Mouse (Mus musculus): ENCODE results near the gene Naxd. TPM values are rescaled to one million over a fixed set of nuclear protein-coding genes. Genes with fewer than 3 reads are reported as not detected.
A peak's percentile ranks its signal among the peaks of the same experiment; 100 is the strongest.

The Naxd gene
- total RNA-seq (2012; rRNA removed) (57.1 and 59.8 TPM in 2 replicates), total RNA-seq (2014; rRNA removed) (39.7 and 40.4 TPM in 2 replicates), polyA plus RNA-seq (2012; ENCODE audit: insufficient read length, low read depth) (50.1 and 52.8 TPM in 2 replicates)

GRCm38 (mm10) chr8:11497017-11497990 lies at the start of gene Naxd:
Gene Naxd (plus strand): TSS chr8:11497506.
- Histone ChIP-seq H3K27ac (ENCODE audit: insufficient read depth, low read depth) (0 out of 2 replicates have a peak within 1 kb of the TSS, but pooled peaks have one; percentile 33), H3K27me3 (replicated peaks) (no peaks in the 10 kb centered on the region), H3K4me1 (ENCODE audit: control insufficient read depth in 1 of 2, insufficient read depth in 2 of 2) (peaks cover 5 to 31% of the 10 kb centered on the region in 2 experiments), H3K36me3 (replicated peaks in 1 of 2; ENCODE audit: control insufficient read depth in 1 of 2, insufficient read depth in 1 of 2, low read length in 1 of 2) (peaks cover 7 to 28% of the 10 kb centered on the region in 2 experiments), H3K9ac (ENCODE audit: insufficient read depth, low read depth) (peak within 1 kb of the TSS; percentile 83), H3K79me2 (replicated peaks; ENCODE audit: control insufficient read depth, extremely low read depth, insufficient read depth, poor library complexity, severe bottlenecking) (peaks cover 30% of the 10 kb centered on the region), H3K4me2 (ENCODE audit: insufficient read depth, low read depth, poor library complexity, severe bottlenecking) (peak within 1 kb of the TSS; percentile 89), H3K4me3 (replicated peaks in 1 of 3; ENCODE audit: low read depth in 2 of 3, low read length in 2 of 3, poor library complexity in 1 of 3) (peak within 1 kb of the TSS; percentile 84 to 97 (median 95)), H3K9me3 (replicated peaks; ENCODE audit: low read length) (no peaks in the 10 kb centered on the region)
- dilution Hi-C loops (cut with MboI; ENCODE audit: extremely low pct_ligation_motif_present, extremely low pct_unique_long_range_greater_than_20kb, low sequenced_read_pairs) (no loop called here), in situ Hi-C loops (cut with MboI; ENCODE audit: low pct_ligation_motif_present, low pct_unique_long_range_greater_than_20kb, low sequenced_read_pairs) (no loop called here)
- DNase-seq (ENCODE audit: extremely low read depth): peak; percentile 82
- TF ChIP-seq ZNF384 (IDR thresholded peaks at IDR 0.05; ENCODE audit: low read depth, low read length): no peak
- TF ChIP-seq NELFE (IDR thresholded peaks at IDR 0.05; ENCODE audit: low read depth, low read length): peak; percentile 92
- no peak for TF ChIP-seq CTCF (conservative IDR thresholded peaks at IDR 0.05 in 1 of 2, IDR thresholded peaks at IDR 0.05 in 1 of 2; ENCODE audit: low read depth in 2 of 2, low read length in 2 of 2)
- no peak for TF ChIP-seq BHLHE40 (IDR thresholded peaks at IDR 0.05; ENCODE audit: low read depth, low read length)
- TF ChIP-seq TBP (conservative IDR thresholded peaks at IDR 0.05; ENCODE audit: low read depth, low read length): peak; percentile 62; the same call in 1 of the 2 replicates
- no peak for TF ChIP-seq UBTF (IDR thresholded peaks at IDR 0.05; ENCODE audit: low read depth, low read length)
- TF ChIP-seq MEF2A (IDR thresholded peaks at IDR 0.05; ENCODE audit: borderline replicate concordance, low read depth, low read length): peak; percentile 61; the same call in 1 of the 2 replicates
- peak; percentile 53; the same call in 1 of the 2 replicates for TF ChIP-seq ZMIZ1 (IDR thresholded peaks at IDR 0.05; ENCODE audit: low read depth, low read length)
- TF ChIP-seq RCOR1 (conservative IDR thresholded peaks at IDR 0.05; ENCODE audit: low read depth, low read length): no peak
- TF ChIP-seq MAX (IDR thresholded peaks at IDR 0.05; ENCODE audit: low read length): peak; percentile 18; the same call in 1 of the 2 replicates
- no peak for TF ChIP-seq USF2 (conservative IDR thresholded peaks at IDR 0.05; ENCODE audit: low read depth, low read length)
- no peak for TF ChIP-seq POLR2AphosphoS2 (IDR thresholded peaks at IDR 0.05; ENCODE audit: low read depth, low read length)
- TF ChIP-seq CHD2 (IDR thresholded peaks at IDR 0.05; ENCODE audit: low read length): peak; percentile 69; the same call in 1 of the 2 replicates
- TF ChIP-seq MYC (IDR thresholded peaks at IDR 0.05; ENCODE audit: low read depth, low read length): peak; percentile 18; the same call in 1 of the 2 replicates
- TF ChIP-seq EP300 (IDR thresholded peaks at IDR 0.05; ENCODE audit: low read length): no peak
- no peak for TF ChIP-seq JUND (conservative IDR thresholded peaks at IDR 0.05; ENCODE audit: low read depth, low read length)
- peak; percentile 93 for TF ChIP-seq HCFC1 (IDR thresholded peaks at IDR 0.05; ENCODE audit: low read depth, low read length)
- no peak for TF ChIP-seq MAZ (IDR thresholded peaks at IDR 0.05; ENCODE audit: low read depth, low read length)
- TF ChIP-seq SMC3 (IDR thresholded peaks at IDR 0.05; ENCODE audit: low read depth, low read length): no peak
- TF ChIP-seq GABPA (IDR thresholded peaks at IDR 0.05; ENCODE audit: insufficient replicate concordance, low read depth, low read length): no peak; the same call in 1 of the 2 replicates
- TF ChIP-seq ZC3H11A (IDR thresholded peaks at IDR 0.05; ENCODE audit: low read depth, low read length): no peak
- peak; percentile 93 for TF ChIP-seq MXI1 (IDR thresholded peaks at IDR 0.05; ENCODE audit: low read depth, low read length)
- TF ChIP-seq POLR2A (IDR thresholded peaks at IDR 0.05; ENCODE audit: low read depth, low read length): peak; percentile 92
- TF ChIP-seq KAT2A (IDR thresholded peaks at IDR 0.05; ENCODE audit: insufficient replicate concordance, low read length): peak; percentile 91; the same call in 1 of the 2 replicates
- peak; percentile 99 for TF ChIP-seq ELF1 (IDR thresholded peaks at IDR 0.05; ENCODE audit: low read depth, low read length)
- TF ChIP-seq MAFK (IDR thresholded peaks at IDR 0.05; ENCODE audit: insufficient replicate concordance, low read length): no peak
- no peak for TF ChIP-seq PAX5 (IDR thresholded peaks at IDR 0.05; ENCODE audit: low read length)
- TF ChIP-seq NRF1 (IDR thresholded peaks at IDR 0.05; ENCODE audit: low read depth, low read length): peak; percentile 73
- no peak for TF ChIP-seq RAD21 (IDR thresholded peaks at IDR 0.05; ENCODE audit: low read depth, low read length)
- no peak for TF ChIP-seq JUN (IDR thresholded peaks at IDR 0.05; ENCODE audit: insufficient read depth, low read depth, low read length)
- no peak for TF ChIP-seq CHD1 (IDR thresholded peaks at IDR 0.05; ENCODE audit: low read depth, low read length)
- no peak for TF ChIP-seq ETS1 (conservative IDR thresholded peaks at IDR 0.05; ENCODE audit: low read depth, low read length)
- TF ChIP-seq E2F4 (IDR thresholded peaks at IDR 0.05; ENCODE audit: insufficient replicate concordance, low read depth, low read length): no peak
- TF ChIP-seq ZKSCAN1 (IDR thresholded peaks at IDR 0.05; ENCODE audit: borderline replicate concordance, low read depth, low read length): no peak
- no peak for TF ChIP-seq USF1 (IDR thresholded peaks at IDR 0.05; ENCODE audit: low read depth, low read length)
- peak; percentile 82 for TF ChIP-seq TCF12 (IDR thresholded peaks at IDR 0.05; ENCODE audit: low read depth, low read length)
- TF ChIP-seq IRF4 (IDR thresholded peaks at IDR 0.05; ENCODE audit: low read depth, low read length): peak; percentile 33; the same call in 1 of the 2 replicates
